Mouse (Mus musculus): ENCODE measurements around the gene Sync. TPM values are rescaled to one million over a fixed set of nuclear protein-coding genes. Genes with fewer than 3 reads are reported as not detected.

Sync gene
- polyA plus RNA-seq, 1 experiment from 2014 or later: 1.2 TPM

DNA sequence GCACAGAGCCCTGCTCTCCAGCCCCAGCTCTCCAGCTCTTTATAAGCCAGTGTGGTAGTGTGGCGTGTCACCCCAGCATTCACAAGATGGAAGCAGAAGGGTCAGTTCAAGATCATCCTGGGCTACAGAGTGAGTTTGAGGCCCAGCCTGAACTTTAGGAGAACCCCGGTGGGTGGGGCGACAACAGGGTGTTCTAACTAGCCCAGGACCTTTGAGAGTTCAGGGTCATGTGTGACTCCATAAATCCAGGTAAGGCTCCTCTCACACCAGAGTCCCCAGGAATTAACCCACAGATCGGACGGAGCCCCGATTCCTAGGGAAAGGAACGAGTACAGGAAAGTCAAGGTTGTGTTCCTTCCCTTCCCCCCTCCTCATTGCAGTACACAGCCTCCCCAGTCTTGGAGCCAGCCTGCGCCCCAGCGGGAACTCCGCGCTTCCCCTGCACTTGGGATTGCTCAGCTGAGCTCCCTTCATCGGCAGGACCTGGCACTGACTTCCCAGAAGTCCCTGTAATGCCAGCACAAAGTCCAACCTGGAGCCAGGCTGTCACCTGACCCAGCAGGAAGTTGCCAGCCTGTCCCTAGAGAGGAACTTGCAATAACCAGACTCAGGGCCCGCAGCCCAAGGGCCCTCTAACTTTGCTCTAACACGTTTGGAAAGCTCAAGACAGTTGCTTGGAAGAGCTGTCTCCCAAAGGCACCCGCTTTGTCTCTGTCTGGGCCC lies 36.5 kb upstream of the Sync start:
- peak overlapping the region; percentile 38 for H3K4me3 ChIP-seq
- H3K27me3 ChIP-seq (ENCODE audit: insufficient read depth, poor library complexity, severe bottlenecking): peaks cover 98% of the 10 kb centered on the region
- H3K36me3 ChIP-seq: no peaks in the 10 kb centered on the region
- H3K4me1 ChIP-seq: peaks cover 36% of the 10 kb centered on the region
- peak overlapping the region; percentile 25; the same call in 1 of the 2 replicates for H3K27ac ChIP-seq
- H3K9me3 ChIP-seq: no peaks in the 10 kb centered on the region
- no peak for DNase-seq (ENCODE audit: low spot score)
- WGBS: 15% methylated on average over 15 of the region's 15 CpGs

- 0 out of 2 replicates have a peak overlapping the region, but pooled peaks have one; percentile 25 for H3K27ac ChIP-seq
- H3K36me3 ChIP-seq: no peaks in the 10 kb centered on the region
- H3K4me3 ChIP-seq: peak overlapping the region; percentile 38
- H3K27me3 ChIP-seq (ENCODE audit: insufficient read depth, poor library complexity, severe bottlenecking): peaks cover 98% of the 10 kb centered on the region
- DNase-seq (ENCODE audit: low spot score): no peak
- WGBS: 2% methylated on average over 15 of the region's 15 CpGs
- H3K4me1 ChIP-seq: peaks cover 39% of the 10 kb centered on the region
- no peaks in the 10 kb centered on the region for H3K9me3 ChIP-seq
These were observed 35.8 kb upstream of the Sync start for GRCm38 (mm10) chr4:129251482-129252125.

- H3K9me3 ChIP-seq: no peaks in the 10 kb centered on the region
- H3K27ac ChIP-seq: no peak overlapping the region
- H3K27me3 ChIP-seq (ENCODE audit: insufficient read depth, poor library complexity, severe bottlenecking): peaks cover 95% of the 10 kb centered on the region
- DNase-seq (ENCODE audit: low spot score): no peak
- H3K36me3 ChIP-seq: no peaks in the 10 kb centered on the region
- H3K4me1 ChIP-seq: peaks cover 40% of the 10 kb centered on the region
- no peak overlapping the region for H3K4me3 ChIP-seq
- 87% methylated on average over 2 of the region's 2 CpGs for WGBS
These were observed 34.9 kb upstream of the Sync start for GRCm38 (mm10) chr4:129252492-129252891.

DNA sequence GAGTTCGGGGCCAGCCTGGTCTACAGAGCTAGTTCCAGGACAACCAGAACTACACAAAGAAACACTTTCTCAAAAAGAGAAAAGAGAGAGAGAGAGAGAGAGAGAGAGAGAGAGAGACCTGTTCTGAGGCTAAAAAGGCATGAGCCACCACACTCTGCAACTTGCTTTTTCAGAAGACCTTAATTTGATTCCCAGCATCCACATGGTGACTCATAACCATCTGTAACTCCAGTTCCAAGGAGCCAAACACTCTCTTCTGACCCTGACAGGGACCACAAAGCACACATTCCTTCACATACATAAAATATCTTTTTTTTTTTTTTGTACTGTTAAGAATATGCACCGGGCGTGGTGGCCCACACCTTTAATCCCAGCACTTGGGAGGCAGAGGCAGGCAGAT lies 32.8 kb upstream of the Sync start:
- Histone ChIP-seq H3K27ac (no peak overlapping the region), H3K27me3 (ENCODE audit: insufficient read depth, poor library complexity, severe bottlenecking) (peaks cover 87% of the 10 kb centered on the region), H3K4me1 (peaks cover 26% of the 10 kb centered on the region), H3K36me3 (no peaks in the 10 kb centered on the region), H3K4me3 (no peak overlapping the region), H3K9me3 (no peaks in the 10 kb centered on the region)
- WGBS: 91% methylated on average over 3 of the region's 3 CpGs
- no peak for DNase-seq (ENCODE audit: low spot score)

GRCm38 (mm10) chr4:129256450-129257380 lies 30.7 kb upstream of the Sync start:
- peak overlapping the region; percentile 25; the same call in 1 of the 2 replicates for H3K4me3 ChIP-seq
- H3K36me3 ChIP-seq: no peaks in the 10 kb centered on the region
- WGBS: 24% methylated on average over 8 of the region's 8 CpGs
- no peaks in the 10 kb centered on the region for H3K9me3 ChIP-seq
- H3K27ac ChIP-seq: peak overlapping the region; percentile 49; the same call in 1 of the 2 replicates
- peak; percentile 88 for DNase-seq (ENCODE audit: low spot score)
- peaks cover 27% of the 10 kb centered on the region for H3K4me1 ChIP-seq
- H3K27me3 ChIP-seq (ENCODE audit: insufficient read depth, poor library complexity, severe bottlenecking): peaks cover 87% of the 10 kb centered on the region

DNA sequence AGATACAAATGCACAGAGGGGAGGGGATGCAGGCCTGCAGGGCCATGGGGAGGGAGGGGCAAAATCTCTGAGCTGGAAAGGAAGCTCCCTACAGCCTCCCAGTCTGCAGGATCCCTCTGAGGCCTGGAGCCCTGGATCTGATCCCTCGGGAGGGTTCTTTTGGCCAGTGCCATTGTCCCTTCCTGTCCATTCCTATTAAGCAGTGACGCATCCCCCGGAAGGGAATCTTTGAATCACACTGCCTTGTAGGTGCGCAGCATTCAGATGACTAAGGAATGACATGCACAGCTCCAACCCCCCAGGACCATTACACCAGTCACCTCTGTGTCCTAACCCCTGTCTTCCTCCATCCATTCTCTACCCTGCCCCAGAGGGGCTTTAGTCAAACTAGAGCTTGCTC lies 28.3 kb upstream of the Sync start:
- no peak overlapping the region for H3K27ac ChIP-seq
- peaks cover 84% of the 10 kb centered on the region for H3K27me3 ChIP-seq (ENCODE audit: insufficient read depth, poor library complexity, severe bottlenecking)
- no peaks in the 10 kb centered on the region for H3K9me3 ChIP-seq
- peaks cover 38% of the 10 kb centered on the region for H3K4me1 ChIP-seq
- H3K36me3 ChIP-seq: no peaks in the 10 kb centered on the region
- H3K4me3 ChIP-seq: no peak overlapping the region
- WGBS: 65% methylated on average over 4 of the region's 4 CpGs
- no peak for DNase-seq (ENCODE audit: low spot score)

GRCm38 (mm10) chr4:129260678-129261077 lies 26.7 kb upstream of the Sync start:
- H3K27ac ChIP-seq: 0 out of 2 replicates have a peak overlapping the region, but pooled peaks have one; percentile 42
- H3K4me3 ChIP-seq: no peak overlapping the region
- 12% methylated on average over 6 of the region's 6 CpGs for WGBS
- H3K9me3 ChIP-seq: no peaks in the 10 kb centered on the region
- DNase-seq (ENCODE audit: low spot score): no peak
- H3K27me3 ChIP-seq (ENCODE audit: insufficient read depth, poor library complexity, severe bottlenecking): peaks cover 79% of the 10 kb centered on the region
- H3K4me1 ChIP-seq: peaks cover 39% of the 10 kb centered on the region
- H3K36me3 ChIP-seq: no peaks in the 10 kb centered on the region

- Histone ChIP-seq H3K36me3 (no peaks in the 10 kb centered on the region), H3K4me3 (no peak within 1 kb of the TSS), H3K27me3 (ENCODE audit: insufficient read depth, poor library complexity, severe bottlenecking) (peaks cover 81% of the 10 kb centered on the region), H3K9me3 (no peaks in the 10 kb centered on the region), H3K27ac (0 out of 2 replicates have a peak within 1 kb of the TSS, but pooled peaks have one; percentile 42), H3K4me1 (peaks cover 38% of the 10 kb centered on the region)
- no peak for DNase-seq (ENCODE audit: low spot score)
- WGBS: 6% methylated on average over 2 of the region's 4 CpGs
These were observed 26.2 kb upstream of the Sync start, which contains the start of gene C77080 for GRCm38 (mm10) chr4:129261196-129261595. Gene C77080 (minus strand): TSS chr4:129261404.

- Histone ChIP-seq H3K4me3 (peak overlapping the region; percentile 38), H3K27me3 (ENCODE audit: insufficient read depth, poor library complexity, severe bottlenecking) (peaks cover 88% of the 10 kb centered on the region), H3K9me3 (no peaks in the 10 kb centered on the region), H3K27ac (peak overlapping the region; percentile 43), H3K36me3 (no peaks in the 10 kb centered on the region), H3K4me1 (peaks cover 30% of the 10 kb centered on the region)
- WGBS: 24% methylated on average over 19 of the region's 19 CpGs
- DNase-seq (ENCODE audit: low spot score): peak; percentile 84
These were observed 24.0 kb upstream of the Sync start for GRCm38 (mm10) chr4:129263225-129264021.

DNA sequence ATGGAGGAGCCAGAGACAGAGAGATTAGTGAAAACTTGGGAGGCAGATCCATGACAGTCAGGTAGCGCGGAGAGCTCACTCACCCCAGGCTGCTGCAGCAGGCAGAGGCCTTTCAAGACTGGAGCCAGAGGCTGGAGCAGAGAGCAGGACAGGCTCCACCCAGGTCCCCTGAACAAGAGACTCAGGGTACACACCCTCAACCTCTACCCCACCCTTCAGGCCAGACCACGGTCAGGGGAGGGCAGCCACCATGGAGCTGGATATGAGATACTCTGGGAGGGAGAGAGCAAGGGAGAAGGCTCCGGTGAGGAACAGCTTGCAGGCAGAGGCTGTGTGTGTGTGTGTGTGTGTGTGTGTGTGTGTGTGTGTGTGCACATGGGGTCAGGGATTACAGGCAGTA lies 21.2 kb upstream of the Sync start:
- H3K9me3 ChIP-seq: no peaks in the 10 kb centered on the region
- H3K4me3 ChIP-seq: no peak overlapping the region
- H3K4me1 ChIP-seq: peaks cover 20% of the 10 kb centered on the region
- H3K36me3 ChIP-seq: no peaks in the 10 kb centered on the region
- no peak overlapping the region for H3K27ac ChIP-seq
- peaks cover 71% of the 10 kb centered on the region for H3K27me3 ChIP-seq (ENCODE audit: insufficient read depth, poor library complexity, severe bottlenecking)
- no peak for DNase-seq (ENCODE audit: low spot score)
- 85% methylated on average over 4 of the region's 4 CpGs for WGBS

DNA sequence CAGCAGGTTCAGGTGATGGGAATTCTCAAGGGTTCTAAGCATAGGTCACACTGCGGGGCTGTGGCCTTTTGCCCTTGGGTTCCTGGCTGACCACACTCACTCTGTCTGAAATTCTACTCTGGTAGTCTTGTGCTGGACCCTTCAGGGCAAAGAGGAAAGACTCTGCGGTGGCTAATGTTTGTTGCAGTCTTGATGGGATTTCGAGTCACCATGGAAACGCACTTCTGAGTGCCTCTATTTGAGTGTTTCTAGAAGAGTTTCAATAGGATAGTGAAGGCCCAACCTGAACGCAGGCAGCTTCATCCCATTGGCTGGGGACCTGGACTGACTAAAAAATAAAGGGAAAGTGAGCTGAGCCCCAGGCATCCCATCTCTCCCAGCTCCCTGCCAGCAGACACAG lies 20.6 kb upstream of the Sync start:
- Histone ChIP-seq H3K9me3 (no peaks in the 10 kb centered on the region), H3K4me1 (peaks cover 17% of the 10 kb centered on the region), H3K4me3 (no peak overlapping the region), H3K27ac (no peak overlapping the region), H3K27me3 (ENCODE audit: insufficient read depth, poor library complexity, severe bottlenecking) (peaks cover 65% of the 10 kb centered on the region), H3K36me3 (no peaks in the 10 kb centered on the region)
- WGBS: 83% methylated on average over 5 of the region's 5 CpGs
- DNase-seq (ENCODE audit: low spot score): no peak

GRCm38 (mm10) chr4:129268698-129269097 lies 18.7 kb upstream of the Sync start:
- H3K27me3 ChIP-seq (ENCODE audit: insufficient read depth, poor library complexity, severe bottlenecking): peaks cover 68% of the 10 kb centered on the region
- WGBS: 48% methylated on average over 1 of the region's 1 CpGs
- no peak for DNase-seq (ENCODE audit: low spot score)

More at GRCm38 (mm10) chr4:129268698-129269097, 18.7 kb upstream of the Sync start:
- H3K27ac ChIP-seq: no peak overlapping the region
- H3K9me3 ChIP-seq: no peaks in the 10 kb centered on the region
- H3K4me3 ChIP-seq: no peak overlapping the region
- no peaks in the 10 kb centered on the region for H3K36me3 ChIP-seq
- H3K4me1 ChIP-seq: peaks cover 18% of the 10 kb centered on the region
